Mouse (Mus musculus): ENCODE results near the gene Gm13199.

The Gm13199 gene

DNA sequence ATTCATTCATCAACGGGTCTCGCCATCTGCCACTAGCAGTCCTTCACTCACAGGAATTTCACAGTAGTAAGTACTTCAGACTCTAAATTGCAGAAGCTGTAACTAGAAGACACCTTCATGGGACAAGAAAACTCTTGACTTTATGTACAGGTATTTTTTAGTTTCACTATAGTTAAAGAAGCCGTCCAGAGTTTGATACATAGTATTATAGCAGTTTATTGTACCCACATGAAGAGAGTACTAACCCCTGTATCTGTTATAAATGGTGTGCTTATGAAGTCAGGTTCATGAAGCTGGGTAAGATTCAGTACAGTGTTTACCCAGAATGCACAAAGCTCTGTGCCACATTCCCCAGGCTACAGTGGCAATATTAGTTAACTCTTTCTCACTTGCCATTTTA is at the start of gene Gm13199:
Gm13199 (minus strand) TSS at position 101 of the 400 bp plus-strand sequence.
- no peak for DNase-seq

- DNase-seq: no peak
These were observed 48.7 kb upstream of the Gm13199 start for GRCm38 (mm10) chr2:5911282-5911965.

- DNase-seq: peak; percentile 67
These were observed 43.9 kb upstream of the Gm13199 start for GRCm38 (mm10) chr2:5906625-5907024.

DNA sequence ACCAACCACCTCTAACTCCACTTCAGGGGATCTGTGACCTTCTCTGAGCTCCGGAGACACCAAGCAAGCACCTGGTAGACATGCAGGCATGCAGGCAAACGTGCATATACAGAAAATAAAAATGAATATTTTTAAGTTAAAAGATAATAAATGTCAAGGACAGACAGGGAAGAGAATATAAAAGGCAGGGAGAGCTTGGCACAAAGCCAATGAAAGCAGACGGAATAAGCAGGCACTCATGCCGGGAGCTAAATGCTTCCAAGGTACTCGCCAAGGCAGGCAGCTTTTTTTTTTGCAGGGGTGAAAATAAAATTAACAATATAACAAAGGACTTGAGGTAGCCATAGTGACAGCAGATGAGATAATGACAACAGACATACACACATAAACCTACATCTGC is 43.4 kb upstream of the Gm13199 start:
- DNase-seq: peak; percentile 15

- peak; percentile 29 for DNase-seq
These were observed 37.4 kb upstream of the Gm13199 start for GRCm38 (mm10) chr2:5900145-5900544.

- DNase-seq: peak; percentile 99
These were observed 32.3 kb upstream of the Gm13199 start, which contains the start of gene Sec61a2 for GRCm38 (mm10) chr2:5894843-5895570. Gene Sec61a2, minus strand, starts transcription at chr2:5895432.

DNA sequence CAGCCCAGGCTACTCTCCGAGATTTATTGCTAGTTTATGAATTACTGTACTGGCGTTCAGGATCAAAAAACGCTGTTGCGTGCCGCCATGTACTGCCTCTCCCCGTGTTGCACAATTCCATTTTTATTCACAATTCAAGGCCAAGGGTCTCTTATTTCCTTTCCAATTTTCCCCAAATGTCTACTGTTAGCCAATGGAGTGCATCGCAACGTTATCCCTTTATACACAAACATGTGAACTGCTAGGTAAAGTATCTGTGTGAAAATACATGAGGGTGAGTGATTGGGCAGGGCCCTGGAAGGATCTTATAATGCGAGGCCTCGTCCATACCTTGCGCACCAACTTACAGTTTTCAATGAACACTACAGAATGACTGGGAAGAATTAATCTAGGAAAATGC is 31.6 kb upstream of the Gm13199 start:
- no peak for DNase-seq

DNA sequence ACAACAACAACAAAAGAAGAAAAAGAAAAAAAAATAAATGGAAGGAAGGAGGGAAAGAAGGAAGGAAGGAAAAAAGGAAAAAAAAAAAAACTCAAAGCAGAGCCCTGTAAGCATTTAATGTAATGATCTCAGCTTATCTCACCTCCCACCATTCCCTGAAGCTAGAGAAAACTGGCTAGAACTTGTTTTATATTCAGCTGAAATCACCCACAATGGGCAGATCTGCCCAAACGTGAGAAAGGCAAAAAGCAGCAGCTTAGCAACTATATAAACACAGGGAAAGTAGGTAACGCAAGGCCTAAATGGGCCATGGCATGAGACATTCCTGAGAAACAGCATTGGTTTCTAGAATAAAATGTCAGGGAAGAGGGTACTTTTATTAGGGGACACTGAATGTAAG is 26.7 kb upstream of the Gm13199 start:
- no peak for DNase-seq

DNA sequence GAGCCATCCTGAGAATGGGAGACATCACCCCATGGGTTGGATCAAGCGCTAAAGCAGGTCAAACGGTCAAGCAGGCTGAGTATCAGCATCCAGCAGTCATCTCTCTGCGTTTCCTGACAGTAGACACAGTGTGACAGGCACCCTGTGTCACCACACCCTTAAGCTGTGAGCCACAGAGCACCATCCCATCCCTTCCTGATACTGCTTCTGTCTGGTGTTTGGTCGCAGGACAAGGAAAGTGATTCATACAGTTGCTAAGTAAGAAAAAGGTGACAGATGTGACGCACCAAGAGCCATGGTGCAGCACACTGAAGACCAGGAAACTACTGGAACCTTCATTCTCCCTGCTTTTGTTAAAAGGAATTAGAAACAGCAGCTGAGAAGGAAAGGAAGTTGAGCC is 26.1 kb upstream of the Gm13199 start:
- DNase-seq: no peak

DNA sequence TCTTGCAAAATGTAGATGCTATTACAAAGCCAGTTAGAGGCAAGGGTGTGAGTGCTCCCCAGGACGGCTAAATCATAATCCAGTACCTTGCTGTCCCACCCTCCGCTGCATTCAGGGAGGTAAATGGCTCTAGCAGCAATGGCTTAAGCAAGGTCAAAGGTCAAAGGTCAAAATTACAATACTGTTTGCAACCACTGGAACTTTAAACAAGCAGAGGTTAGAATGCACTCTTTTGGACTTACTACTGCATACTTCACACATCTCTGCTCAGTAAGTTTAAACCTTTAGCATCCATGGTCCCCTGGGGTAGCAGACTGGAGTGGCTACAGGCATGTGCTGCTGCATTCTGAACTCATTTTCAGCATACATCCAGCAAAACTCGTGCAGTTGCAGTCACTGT is 14.7 kb upstream of the Gm13199 start:
- no peak for DNase-seq

DNA sequence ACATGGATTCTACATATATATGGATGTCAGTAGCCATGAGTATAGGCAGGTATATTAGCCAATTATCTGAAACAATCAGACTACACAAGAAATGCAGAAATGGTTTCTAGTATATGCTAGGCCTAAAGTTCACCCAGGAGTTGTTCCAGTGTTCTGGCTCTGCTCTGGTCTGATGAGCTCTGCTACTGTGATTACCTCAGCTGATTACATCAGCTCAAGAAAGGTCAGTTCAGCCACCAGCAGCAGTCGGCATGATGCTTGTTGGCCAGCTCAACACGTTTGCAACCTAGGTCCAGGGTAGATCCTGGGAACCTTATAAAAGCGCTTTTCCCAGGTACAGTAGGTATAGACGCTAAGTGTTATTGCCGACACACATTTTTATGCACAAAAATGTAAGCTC is 7.0 kb upstream of the Gm13199 start:
- DNase-seq: no peak

DNA sequence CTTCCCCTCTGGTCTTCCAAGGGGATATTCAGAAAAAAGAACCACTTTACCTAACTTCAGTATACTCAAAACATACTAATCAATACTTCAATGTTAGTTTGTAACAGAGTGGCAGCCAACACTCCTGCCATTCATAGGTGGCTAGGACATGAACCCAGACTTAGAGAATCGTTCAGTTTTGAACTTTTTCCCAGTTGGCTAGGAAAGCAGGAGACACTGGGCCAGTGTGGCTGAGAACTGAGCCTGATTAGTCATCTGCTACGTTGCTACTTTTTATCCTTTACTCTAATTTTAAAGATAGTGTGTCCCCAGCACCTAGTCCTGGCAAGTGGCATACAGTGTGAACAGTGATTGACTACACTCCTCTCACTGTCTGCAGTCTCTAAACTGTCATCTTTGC is 4.9 kb upstream of the Gm13199 start:
- DNase-seq: no peak

DNA sequence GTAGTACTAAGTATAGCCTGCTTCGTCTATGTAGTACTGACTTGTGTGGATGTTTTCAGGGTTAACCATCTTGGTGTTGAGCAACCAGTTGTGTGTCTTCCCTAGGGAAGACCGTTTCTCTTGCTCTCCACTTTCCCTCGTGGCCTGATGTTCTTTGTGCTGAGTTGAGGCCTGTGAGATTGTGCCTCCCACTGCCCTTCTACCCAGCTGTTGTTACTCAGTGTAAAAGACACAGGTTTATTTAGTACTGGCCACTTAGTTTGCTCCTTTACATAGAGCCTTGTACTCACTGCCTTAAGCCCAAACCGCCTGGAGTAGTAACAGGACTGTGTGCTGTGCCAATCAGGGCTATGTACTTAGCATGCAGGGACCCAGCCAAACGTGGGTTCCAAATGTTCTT is 10.9 kb downstream of the Gm13199 start:
- no peak for DNase-seq

GRCm38 (mm10) chr2:5851116-5851515 is 11.6 kb downstream of the Gm13199 start:
- DNase-seq: peak; percentile 32

DNA sequence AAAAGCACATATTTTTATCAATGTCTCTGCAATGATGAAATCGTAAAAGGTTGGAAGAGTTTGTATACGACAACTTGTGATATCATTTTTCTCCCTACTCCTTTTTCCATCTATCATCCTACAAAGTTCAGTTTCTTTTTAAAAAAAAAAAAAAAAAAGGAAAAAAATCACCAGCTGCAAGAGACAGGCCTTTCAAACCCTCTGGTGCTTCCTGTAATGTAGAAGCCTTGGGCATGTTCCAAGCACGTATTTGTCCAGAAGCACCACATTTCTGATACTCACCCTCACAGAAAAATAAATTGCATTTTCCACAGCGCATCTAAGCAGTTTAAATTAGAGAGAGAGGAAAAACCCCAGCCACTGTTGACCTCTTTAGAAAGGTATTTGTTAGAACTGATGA is 16.9 kb downstream of the Gm13199 start:
- DNase-seq: no peak

- peak; percentile 94 for DNase-seq
These were observed 17.7 kb downstream of the Gm13199 start, which contains the start of the genes Nudt5 and Cdc123 for GRCm38 (mm10) chr2:5844873-5845631. Gene Nudt5, plus strand, starts transcription at chr2:5845019. Gene Cdc123, minus strand, starts transcription at chr2:5845164.

GRCm38 (mm10) chr2:5844181-5844872 is 18.4 kb downstream of the Gm13199 start:
- DNase-seq: no peak

DNA sequence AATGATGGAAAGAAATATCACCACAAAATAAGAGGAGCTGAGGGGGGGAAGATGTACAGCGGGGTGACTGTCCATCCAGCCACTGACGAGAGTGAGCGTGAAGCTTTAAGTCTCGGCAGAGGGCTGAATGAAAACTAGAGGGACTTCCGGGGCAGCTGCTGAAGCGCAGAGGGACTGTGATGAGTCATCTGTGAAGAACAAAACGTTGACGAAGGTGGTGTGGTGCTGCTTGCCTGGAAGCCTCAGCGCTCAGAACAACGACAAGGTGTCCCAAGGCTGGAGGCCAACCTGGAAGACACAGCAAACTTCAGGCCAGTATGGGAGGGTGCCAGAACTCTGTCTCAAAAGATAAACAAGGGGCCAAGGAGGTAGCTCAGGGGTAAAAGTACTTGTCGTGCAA is 21.9 kb downstream of the Gm13199 start:
- no peak for DNase-seq

- no peak for DNase-seq
These were observed 37.3 kb downstream of the Gm13199 start for GRCm38 (mm10) chr2:5825265-5825913.

- DNase-seq: no peak
These were observed 38.0 kb downstream of the Gm13199 start for GRCm38 (mm10) chr2:5824685-5825084.

DNA sequence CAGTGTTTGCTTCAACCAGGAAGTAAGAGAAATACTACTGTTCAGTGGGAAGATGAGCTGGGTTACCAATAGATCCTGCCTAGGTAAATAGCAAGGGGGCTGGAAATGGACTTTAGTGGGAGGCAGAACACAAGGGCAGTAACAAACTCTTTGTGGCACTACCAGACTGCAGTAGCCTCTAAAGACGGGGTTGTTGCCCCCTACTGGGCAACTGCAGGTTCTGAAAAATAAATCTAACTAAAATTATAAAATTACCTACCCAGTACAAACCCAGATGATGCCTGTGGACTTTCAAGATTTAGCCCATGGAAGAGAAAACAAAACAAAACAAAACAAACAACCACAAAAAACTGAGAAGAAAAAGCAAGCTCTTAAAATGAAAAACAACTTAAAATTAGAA is 38.5 kb downstream of the Gm13199 start:
- no peak for DNase-seq

- DNase-seq: no peak
These were observed 40.3 kb downstream of the Gm13199 start for GRCm38 (mm10) chr2:5822449-5822848.

Measured in lung, postnatal 36 days (tissue).